Mouse (Mus musculus) cerebral cortex, adult 2 months (tissue): ENCODE measurements around the gene Tgfb1i1.

ENCODE experiments used
- whole genome bisulfite sequencing: fragments of 180-500 bp; shearing (Covaris S2); methylation state at CpG from one replicate; pipeline ENCODE4 v1.1.7; 2018; 5-methylcytosine and 5-hydroxymethylcytosine counted together

The Tgfb1i1 gene

GRCm38 (mm10) chr7:128244410-128245025 lies 2.1 kb upstream of the Tgfb1i1 start:
- 87% methylated on average over 18 of the region's 18 CpGs for WGBS

- 92% methylated on average over 4 of the region's 4 CpGs for WGBS
Measured at GRCm38 (mm10) chr7:128245547-128245946, 1.1 kb upstream of the Tgfb1i1 start.

- WGBS = 1% methylated on average over 13 of the region's 13 CpGs
Measured at GRCm38 (mm10) chr7:128247443-128247842, 831 bp downstream of the Tgfb1i1 start.

- 80% methylated on average over 10 of the region's 10 CpGs for WGBS
Measured at GRCm38 (mm10) chr7:128248081-128249042, 1.8 kb downstream of the Tgfb1i1 start.

GRCm38 (mm10) chr7:128249998-128250397 lies 3.4 kb downstream of the Tgfb1i1 start:
- WGBS = 90% methylated on average over 5 of the region's 5 CpGs

- WGBS = 53% methylated on average over 12 of the region's 12 CpGs
Measured at GRCm38 (mm10) chr7:128251946-128252345, 5.3 kb downstream of the Tgfb1i1 start.

- 16% methylated on average over 24 of the region's 24 CpGs for WGBS
Measured at GRCm38 (mm10) chr7:128252609-128253008, 6.0 kb downstream of the Tgfb1i1 start.

GRCm38 (mm10) chr7:128254978-128255377 lies 8.4 kb downstream of the Tgfb1i1 start:
- WGBS = 61% methylated on average over 2 of the region's 2 CpGs

GRCm38 (mm10) chr7:128255757-128256156 lies 9.1 kb downstream of the Tgfb1i1 start:
- WGBS = 91% methylated on average over 5 of the region's 5 CpGs

- 36% methylated on average over 5 of the region's 5 CpGs for WGBS
Measured at GRCm38 (mm10) chr7:128256783-128257334, 10.2 kb downstream of the Tgfb1i1 start.

- 91% methylated on average over 6 of the region's 6 CpGs for WGBS
Measured at GRCm38 (mm10) chr7:128265411-128265810, 18.8 kb downstream of the Tgfb1i1 start, which contains the start of gene Slc5a2. Gene Slc5a2, plus strand, starts transcription at chr7:128265657.

GRCm38 (mm10) chr7:128266056-128266455 lies 19.4 kb downstream of the Tgfb1i1 start:
- 81% methylated on average over 5 of the region's 5 CpGs for WGBS

GRCm38 (mm10) chr7:128267391-128267790 lies 20.8 kb downstream of the Tgfb1i1 start:
- WGBS = 71% methylated on average over 13 of the region's 13 CpGs

- 81% methylated on average over 7 of the region's 7 CpGs for WGBS
Measured at GRCm38 (mm10) chr7:128267813-128268212, 21.2 kb downstream of the Tgfb1i1 start.

- 72% methylated on average over 13 of the region's 13 CpGs for WGBS
Measured at GRCm38 (mm10) chr7:128270431-128270850, 23.8 kb downstream of the Tgfb1i1 start.

- 90% methylated on average over 9 of the region's 9 CpGs for WGBS
Measured at GRCm38 (mm10) chr7:128271496-128271895, 24.9 kb downstream of the Tgfb1i1 start.

GRCm38 (mm10) chr7:128276051-128276450 lies 29.4 kb downstream of the Tgfb1i1 start:
- WGBS = 90% methylated on average over 6 of the region's 6 CpGs

GRCm38 (mm10) chr7:128279750-128280149 lies 33.1 kb downstream of the Tgfb1i1 start:
- 93% methylated on average over 4 of the region's 4 CpGs for WGBS

GRCm38 (mm10) chr7:128281765-128282164 lies 35.2 kb downstream of the Tgfb1i1 start:
- 94% methylated on average over 11 of the region's 11 CpGs for WGBS

GRCm38 (mm10) chr7:128282532-128283244 lies 36.1 kb downstream of the Tgfb1i1 start:
- 74% methylated on average over 7 of the region's 7 CpGs for WGBS

- WGBS = 70% methylated on average over 5 of the region's 5 CpGs
Measured at GRCm38 (mm10) chr7:128284047-128284446, 37.4 kb downstream of the Tgfb1i1 start.

GRCm38 (mm10) chr7:128285060-128285459 lies 38.4 kb downstream of the Tgfb1i1 start:
- 93% methylated on average over 8 of the region's 8 CpGs for WGBS
